Mouse (Mus musculus) layer of hippocampus, postnatal 14 days (tissue): ENCODE results near the gene Lgals1. TPM values are rescaled to one million over a fixed set of nuclear protein-coding genes. Genes with fewer than 3 reads are reported as not detected.

Experiments
- DNase-seq, 2 experiments: peaks; one replicate each; pipeline ENCODE4 v3.0.0; 2021 to 2022; ENCODE audit warnings: low spot score in 2 of 2, mixed read lengths in 1 of 2
- total RNA-seq, 2 experiments: library from RNA; stranded (reverse); gene quantifications; 2 replicates each; pipeline ENCODE4 v1.2.3; 2021

Lgals1 gene
- total RNA-seq, 2 experiments from 2014 or later = 15.3 to 27.0 TPM

DNA sequence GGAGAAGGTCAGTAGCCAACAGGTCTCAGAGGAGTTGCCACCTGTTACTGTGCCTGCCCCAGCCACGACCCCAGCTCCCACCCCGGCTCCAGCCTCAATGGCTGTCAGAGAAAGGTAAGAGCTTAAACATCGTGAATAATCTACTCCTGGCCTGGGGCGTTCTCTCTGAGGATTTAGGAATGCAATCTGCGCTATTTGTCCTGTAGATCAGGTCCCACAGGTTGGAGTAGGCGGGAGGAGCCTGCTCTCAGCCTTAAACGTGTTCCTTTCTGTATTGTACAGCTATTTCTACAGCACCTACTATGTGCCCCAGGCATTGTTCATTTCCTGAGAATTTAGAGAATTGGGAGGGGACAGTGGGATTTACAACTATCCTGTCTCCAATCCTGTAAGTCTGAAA lies 18.1 kb upstream of the Lgals1 start:
- no peak for DNase-seq

DNA sequence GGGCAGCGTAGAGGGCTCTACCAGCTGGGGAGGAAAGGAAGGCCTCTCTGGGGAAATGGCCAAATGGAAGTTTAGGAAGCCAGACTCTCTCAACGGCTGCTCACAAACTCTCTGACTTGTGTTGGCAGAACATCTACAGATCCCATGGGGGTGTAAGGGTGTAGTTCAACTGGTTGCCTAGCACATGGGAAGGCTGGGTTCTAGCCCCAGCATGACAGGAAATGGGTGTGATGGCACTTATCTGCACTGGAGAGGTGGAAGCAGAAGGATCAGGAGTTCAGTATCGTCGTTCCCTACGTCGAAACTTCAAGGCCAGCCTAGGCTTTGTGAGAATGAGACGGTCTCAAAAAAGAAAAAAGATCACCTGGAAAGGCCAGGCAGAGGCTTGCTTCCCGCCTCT lies 17.5 kb upstream of the Lgals1 start:
- no peak for DNase-seq

DNA sequence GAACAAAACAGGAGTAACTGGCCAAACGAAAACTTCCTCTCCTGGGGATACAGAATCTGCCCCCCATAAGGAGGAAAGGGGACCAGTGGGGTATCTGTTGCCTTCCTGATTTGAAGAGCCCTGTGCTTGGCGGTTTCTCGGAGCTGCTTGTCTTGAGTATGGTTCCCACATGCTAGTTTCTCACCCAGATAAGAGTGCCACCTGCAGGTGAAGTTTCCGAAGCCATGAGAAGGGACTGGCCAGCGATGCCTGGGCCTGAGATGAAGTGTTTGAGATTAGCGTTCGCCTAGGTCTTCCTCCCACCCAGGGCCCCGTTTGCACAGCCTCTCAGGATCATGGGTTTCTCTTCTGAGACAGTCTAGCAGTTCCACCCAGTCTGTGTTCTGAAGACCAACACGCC lies 14.5 kb upstream of the Lgals1 start:
- no peak for DNase-seq

DNA sequence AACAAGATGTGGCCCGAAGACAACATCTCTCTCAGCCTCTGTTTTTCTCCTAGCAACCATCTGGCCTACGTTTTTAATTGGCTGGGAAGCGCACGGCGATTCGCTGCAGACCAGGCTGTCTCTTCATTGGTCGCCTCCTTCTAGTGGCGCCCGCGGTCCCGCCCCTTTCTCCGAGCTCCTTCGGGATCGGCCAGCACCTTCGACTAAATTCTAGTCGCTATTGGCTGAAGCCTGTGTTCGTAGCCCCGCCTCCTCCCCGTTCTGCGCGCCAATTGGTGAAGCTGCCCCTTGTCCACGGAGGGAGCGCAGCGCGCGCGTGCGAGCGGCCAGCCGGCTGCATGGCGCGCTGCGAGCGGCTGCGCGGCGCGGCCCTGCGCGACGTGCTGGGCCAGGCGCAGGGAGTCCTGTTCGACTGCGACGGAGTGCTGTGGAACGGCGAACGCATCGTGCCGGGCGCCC lies 12.9 kb upstream of the Lgals1 start, which contains the start of gene Pdxp:
TSS of gene Pdxp (plus strand) at position 288 of the 459 bp plus-strand sequence.
- peak; percentile 93 to 98 for DNase-seq

DNA sequence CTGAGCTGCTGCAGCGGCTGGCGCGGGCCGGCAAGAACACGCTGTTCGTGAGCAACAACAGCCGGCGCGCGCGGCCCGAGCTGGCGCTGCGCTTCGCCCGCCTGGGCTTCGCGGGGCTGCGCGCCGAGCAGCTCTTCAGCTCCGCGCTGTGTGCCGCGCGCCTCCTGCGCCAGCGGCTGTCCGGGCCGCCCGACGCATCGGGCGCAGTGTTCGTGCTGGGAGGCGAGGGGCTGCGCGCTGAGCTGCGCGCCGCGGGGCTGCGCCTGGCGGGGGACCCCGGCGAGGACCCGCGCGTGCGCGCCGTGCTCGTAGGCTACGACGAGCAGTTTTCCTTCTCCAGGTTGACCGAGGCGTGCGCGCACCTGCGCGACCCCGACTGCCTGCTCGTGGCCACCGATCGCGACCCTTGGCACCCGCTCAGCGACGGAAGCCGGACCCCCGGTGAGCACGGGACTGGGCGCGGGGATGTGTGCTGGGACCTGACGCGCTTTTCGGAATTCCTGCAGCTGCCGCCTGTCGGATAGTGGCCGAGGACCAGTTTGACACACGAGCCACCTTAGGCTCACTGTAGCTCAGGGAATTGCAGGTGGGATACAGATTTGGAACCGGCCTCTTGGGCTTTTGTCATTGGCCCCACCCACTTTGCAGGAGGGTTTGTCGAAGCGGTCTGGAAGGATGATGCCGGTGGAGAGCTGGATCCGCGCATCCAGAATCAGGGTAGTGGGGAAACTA lies 12.3 kb upstream of the Lgals1 start:
- DNase-seq = peak in 1 of 2 experiments; percentile 63

DNA sequence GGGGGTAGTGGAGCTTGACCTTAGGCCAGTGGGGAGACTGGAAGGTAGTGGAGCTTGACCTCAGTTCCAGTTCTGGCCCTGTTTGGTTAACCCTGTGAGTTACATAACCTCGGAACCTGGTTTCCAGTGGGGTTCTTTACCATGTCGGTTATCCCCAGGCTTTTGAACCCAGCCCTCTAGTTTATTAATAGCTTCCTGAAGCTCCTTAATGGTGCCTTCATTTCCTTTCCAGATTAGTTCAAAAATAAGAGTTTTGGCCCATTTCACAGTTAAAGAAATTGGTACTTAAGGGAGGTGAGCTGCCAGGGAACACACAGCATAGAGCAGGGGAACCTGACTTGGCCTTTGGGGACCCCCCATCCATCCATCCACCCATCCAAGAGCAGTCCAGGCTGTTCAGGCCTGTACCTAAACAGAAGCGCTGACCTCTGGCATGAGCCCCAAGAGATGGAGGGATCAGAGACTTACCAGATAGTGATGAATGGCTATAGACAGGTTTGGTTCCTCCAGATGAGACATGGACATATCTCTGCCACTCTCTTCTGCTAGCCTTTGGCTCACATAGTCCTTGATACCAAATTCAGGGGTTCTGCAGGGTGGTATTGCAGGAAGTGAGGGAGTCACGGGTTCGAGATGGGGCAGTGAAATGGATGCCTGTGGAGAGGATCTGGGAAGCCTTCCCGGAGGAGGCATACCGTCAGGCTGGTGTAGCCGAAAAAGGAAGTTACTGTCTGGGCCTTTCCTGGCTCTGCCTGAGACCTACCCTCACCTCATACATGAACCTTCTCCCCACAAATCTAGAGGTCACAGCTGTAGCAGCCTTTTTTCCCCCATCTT lies 11.5 kb upstream of the Lgals1 start:
- DNase-seq = no peak

DNA sequence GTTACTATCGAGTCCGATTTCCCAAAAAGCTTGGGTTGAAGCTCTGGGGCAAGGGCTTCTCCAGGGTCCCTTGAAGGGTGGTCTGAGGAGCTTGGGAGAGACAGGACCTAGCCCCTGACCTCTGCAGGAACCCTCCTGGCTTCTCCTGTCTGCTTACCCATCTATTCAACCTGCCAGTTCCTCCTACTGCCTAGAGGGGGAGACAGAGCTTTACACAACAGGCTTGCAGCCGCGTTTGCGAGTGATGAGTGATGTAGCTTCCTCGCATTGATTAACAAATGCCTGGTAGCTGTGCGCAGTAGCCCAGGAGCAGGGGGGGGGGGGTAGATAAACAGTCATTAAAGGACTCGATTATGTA lies 10.9 kb upstream of the Lgals1 start:
- peak; percentile 80 to 87 for DNase-seq

DNA sequence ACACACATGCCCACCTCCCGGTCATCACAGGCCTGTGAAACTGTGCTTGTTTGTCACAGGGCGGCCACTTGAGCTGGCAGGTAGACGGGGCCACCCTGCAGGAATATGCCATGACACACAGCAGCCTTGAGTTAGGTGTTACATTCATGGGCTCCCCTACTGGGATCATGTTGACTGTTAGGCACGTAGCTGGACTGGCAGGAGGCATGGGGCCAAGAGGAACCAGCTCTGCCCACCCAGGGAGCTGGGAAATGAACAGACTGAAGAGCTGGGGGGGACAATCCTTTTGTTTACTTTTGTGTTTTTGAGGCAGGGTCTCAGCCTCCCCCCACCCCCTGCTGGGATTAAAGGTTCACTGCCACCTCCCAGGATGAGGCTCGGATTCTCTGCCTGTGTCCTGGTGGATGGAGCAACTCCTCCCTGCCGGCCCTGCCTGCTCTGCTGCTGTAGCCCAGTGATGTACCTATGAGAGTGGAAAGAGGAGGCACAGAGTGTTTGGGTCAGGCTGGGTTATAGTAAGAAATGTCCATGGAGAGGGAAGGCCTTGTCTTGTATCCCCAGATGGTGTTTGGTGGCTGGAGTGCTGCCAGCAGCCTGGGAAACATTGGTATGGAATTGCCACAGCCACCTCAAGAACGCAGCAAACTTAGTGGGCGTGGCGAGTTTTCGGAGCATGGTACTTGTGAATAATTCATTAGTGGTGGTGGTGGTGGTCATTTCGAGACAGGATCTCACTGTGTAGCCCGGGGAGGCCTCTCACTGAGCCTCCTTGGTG lies 10.3 kb upstream of the Lgals1 start:
- no peak for DNase-seq

DNA sequence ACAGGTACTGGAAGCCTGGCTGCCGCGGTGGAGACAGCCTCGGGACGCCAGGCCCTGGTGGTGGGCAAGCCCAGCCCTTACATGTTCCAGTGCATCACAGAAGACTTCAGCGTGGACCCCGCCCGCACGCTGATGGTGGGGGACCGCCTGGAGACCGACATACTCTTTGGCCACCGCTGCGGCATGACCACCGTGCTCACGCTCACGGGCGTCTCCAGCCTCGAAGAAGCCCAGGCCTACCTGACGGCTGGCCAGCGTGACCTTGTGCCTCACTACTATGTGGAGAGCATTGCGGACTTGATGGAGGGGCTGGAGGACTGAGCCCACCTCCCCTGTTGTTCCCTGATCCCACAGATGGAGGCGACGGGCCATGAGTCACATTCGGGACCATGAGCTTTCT lies 8.4 kb upstream of the Lgals1 start:
- DNase-seq = no peak

DNA sequence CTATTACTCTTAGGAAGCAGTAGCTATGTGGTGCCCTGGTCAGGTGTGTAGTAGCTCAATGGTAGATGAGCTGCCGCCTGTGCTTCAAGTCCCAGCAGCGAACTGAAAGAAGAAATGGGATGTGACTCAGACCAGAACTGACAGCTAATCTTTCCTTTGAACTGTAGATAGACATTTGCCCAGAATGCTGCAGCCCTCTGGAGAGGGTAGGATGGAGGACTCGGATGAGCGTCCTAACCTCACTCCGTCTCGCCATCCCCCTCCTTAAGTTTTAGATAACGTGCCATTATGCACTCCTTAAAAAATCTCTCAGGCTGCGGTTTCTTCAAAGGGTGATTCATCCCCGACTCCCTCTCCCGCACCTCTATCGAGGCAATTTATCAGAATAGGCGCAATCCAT lies 6.6 kb upstream of the Lgals1 start:
- DNase-seq = no peak

DNA sequence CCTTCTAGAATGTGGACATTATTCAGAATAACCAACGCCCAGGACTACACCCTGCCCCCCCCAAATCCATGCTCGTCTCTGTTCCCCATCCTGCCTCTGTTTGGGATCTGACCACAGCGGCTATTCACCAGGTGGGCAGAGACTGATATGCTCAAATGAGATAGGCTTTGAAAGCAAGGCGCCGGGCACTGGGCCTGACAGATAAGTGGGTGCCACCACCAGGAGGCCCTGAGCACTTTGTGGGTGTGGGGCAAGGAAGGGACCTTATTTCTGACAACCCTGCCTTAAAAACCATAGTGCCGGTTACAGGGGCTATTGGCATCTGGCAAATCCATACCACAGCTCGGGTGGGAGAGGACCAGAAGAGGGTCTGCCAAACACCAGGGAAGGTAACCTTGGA lies 3.8 kb upstream of the Lgals1 start:
- DNase-seq = no peak

DNA sequence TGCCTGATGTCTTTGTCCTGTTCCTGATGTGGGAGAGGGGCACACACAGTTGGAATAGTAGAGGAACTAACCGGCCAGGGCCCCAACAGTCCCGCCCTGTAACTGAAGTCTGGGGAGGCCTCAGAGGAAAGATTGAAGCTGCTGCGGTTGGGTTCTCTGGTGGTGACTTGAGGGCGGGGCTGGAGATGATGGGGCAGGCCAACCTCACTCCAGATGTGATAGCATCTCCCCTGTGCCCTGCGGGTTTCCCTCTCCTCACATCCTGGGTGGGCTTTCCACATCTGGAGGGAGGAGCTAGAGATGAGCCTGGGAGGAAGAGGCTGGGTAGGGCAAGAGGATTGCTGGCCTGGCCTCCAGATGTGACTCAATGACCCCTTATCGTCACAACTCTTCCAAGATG lies 2.9 kb upstream of the Lgals1 start:
- no peak for DNase-seq

DNA sequence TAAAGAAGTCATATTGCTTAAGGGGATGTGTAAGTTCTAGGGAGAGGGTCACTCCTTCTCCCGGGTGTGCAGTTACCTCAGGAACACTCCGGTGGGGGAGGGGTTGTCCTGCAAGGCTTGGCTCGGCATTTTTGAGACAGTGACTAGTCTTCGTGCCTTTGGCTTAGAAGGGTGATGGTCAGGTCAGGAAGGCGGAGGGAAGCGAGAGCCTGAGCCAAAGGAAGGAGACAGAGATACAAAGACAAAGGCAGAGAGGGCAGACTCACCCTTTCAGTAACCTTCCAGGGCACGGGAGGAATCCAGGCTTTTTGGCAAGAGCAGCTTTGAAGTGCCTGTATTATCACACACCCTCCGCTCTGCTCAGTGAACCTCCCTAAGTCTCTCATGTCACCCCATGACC lies 1.4 kb upstream of the Lgals1 start:
- no peak for DNase-seq

DNA sequence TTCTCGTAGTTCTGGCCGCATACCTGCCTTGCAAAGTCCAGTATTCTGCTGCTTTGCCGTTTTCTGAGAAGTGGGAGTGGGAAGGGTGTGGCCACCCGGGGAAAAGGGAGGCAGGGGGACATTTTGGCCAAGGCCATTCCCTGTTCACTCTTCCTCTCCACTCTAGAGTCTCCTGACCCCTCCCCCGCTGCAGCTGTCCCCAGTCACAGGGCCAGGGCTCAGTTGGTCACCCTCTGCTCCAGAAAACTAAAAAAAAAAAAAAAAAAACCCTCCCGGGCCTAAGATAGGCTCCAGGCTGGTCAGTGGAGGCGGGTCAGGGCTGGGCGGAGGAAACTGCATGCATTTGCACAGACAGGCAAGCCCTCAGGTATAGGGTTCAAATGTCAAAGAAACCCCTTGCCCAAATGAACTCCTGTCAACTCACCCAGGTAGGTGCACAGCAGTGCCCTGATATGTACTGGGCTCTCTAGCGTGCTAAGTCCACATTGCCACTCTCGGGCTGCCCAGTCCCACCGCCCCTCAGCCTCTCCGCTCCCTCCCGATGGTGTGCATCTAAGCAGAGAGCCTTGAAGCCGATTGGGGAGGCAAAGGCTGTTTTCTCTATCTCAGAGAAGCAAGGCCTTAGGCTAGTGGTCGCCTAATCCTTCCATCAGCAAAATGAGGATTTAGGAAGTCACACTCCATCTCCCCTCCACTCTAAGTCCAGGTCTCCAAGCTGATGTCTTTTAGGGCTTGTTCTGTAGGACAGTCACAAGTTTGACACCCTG lies 679 bp downstream of the Lgals1 start:
- no peak for DNase-seq

DNA sequence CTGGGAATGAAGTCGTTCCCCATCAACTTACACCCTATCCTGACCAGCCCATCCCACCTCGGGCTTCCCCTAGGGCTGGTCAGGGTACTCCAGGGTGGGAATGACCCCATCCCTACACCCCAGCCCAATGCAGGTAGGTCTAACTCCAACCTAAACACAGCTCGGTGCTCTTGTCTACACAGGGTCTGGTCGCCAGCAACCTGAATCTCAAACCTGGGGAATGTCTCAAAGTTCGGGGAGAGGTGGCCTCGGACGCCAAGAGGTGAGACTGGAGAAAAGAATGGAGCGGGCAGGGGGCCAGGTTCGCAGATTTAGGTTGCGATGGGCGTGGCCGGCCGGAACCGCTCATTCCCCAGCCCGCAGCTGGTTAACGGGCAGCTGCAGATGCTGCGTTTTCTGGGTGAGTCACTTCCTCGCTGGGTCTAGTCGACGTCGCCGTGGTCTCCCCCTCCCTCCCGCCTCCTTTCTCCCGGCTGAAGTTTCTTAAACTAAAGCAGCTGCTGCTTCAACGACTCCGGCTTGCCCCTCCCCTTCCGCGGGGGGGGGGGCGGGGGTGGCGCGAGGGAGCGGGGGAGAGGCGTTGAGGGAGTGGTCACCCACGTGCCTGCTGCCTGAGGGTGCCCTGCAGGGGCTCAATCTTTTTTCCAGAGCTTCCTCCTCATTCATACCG lies 1.4 kb downstream of the Lgals1 start:
- DNase-seq = no peak

DNA sequence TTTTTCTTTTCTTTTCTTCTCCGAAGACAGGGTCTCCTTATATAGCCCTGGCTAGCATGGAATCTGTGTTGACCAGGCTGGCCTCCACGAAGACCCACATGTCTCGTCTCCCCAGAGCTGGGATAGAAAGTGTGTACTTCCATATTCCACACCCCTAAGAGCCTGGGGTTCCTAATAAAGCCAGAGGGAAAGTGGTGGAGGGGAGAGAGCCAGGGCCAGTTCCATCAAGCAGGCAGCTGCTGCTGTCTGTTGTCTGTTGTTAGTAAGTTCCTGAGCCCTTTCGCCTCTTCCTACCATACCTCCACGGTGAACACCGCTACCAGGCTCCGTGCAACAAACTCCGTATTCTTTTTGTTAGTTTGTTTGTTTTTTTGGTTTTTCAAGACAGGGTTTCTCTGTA lies 2.0 kb downstream of the Lgals1 start:
- DNase-seq = no peak

DNA sequence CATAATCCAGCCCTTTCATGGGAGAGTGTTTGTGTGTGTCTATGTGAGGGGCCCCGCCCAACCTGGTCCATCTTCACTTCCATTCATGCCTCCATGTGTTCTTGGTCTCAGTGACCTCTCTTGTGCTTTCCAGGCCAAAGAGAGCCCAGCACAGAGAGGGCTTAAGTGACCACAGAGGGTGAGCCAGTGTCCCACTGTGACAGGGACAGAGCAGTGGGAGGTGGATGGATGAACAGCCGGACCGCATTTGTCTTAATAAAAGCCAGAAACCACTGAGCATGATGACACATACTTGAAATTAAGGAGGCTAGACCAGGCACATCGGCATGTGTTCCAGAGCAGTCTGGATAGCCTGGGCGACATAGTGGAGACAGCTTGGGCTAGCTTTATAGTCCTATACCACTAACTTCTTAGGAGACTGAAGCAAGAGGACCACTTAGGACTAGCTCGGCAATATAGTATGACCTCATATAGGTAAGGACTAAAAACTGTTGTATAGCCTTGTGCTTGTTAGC lies 3.7 kb downstream of the Lgals1 start:
- no peak for DNase-seq

DNA sequence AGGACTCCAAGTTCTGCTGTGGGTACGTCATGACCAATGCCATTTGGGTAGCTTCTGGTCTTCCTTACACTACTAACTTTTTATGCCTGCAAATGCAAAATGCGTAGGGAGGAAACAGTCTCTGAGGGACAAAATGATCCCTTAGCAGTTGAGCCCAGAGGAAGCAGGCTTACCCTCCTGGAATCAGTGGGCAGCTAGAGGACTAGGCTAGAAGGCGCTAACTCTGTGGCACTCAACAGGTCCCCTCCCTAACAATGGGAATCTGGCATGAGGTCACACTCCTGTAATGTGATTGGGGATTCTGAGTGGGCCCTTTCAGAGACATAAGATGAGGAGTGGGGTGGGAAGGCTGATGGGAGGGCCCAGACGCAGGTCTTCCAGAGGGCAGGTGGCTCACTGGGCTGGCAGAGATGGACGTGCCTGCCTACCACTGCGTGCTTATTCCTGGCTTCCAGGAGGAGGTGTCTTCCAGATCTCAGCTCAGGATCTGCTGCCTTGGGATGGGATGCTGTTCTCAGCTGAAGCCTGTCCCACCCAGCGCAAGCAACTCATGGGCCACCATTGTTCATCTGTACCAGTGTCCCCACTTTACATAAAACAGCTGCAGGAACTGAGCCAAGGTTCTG lies 4.4 kb downstream of the Lgals1 start:
- no peak for DNase-seq

DNA sequence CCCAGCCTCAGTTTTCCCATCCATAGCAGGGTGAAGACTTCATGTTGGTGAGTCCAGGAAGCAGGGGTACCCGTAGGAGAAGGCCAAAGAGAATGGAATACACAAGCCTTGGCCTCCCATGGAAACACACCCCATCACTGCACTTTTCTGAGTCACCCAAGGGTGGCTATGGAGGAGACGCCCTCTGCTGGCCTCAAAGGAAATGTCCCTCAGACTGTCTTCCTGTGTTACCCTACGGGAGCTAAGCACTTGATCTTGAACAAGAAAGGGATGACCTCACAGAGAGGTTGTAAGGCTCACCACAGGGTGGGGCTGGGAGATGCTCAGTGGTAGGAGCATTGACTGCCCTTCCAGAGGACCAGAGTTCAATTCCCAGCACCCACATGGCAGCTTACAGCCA lies 5.1 kb downstream of the Lgals1 start:
- no peak for DNase-seq
